In the genomic region with DNA sequence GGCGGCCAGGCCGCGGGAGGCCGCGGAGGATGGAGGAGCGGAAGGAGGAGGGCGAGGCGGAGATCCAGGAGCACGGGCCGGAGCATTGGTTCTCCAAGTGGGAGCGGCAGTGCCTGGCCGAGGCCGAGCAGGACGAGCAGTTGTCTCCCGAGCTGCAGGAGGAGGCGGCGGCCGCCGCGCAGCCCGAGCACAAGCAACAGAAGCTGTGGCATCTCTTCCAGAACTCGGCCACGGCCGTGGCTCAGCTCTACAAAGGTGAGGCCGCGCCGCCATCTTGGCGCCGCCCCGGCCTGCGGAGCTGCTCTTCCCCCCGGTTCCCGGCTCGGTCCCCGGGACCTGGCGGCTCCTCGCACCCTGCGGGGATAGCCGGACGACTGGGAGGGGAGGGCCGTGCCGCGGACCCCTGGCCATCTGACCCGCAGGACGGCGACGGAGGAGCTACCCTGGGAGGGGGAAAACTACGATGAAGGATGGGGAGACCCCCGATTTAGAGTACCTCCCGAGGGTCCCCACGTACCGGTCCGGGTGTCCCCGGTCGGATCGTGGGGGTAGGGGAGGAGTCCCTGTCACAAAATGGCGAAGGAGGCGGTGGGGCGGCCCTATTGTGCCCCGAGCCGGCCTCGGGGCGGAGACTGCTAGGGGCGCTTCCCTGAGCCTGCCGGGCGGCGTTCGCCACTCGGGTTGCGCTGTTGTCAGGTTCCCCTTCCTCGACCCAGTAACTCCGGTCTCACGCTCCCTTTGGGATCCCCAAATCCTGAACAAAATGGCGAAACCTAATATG, we compare ENCODE assay signal across 8 mouse cellular contexts. TPM values are rescaled to one million over a fixed set of nuclear protein-coding genes. Genes with fewer than 3 reads are reported as not detected.
DNase-seq lines count a peak whose midpoint lies in the region; ATAC-seq lines count a peak whose summit lies in the region.

No protein-coding gene starts in this region.

- peak overlapping the region; percentile 76 for H3K4me2 ChIP-seq in intestine, embryonic 15.5 days (replicated peaks)

- H3K4me1 ChIP-seq in intestine, embryonic 15.5 days (replicated peaks) = peaks cover 5% of the 10 kb centered on the region
- H3K4me1 ChIP-seq in midbrain, embryonic 10.5 days = peaks cover 36% of the 10 kb centered on the region

- intact Hi-C loops in gastrocnemius, postnatal 36 days (cut with DNase I) = loop anchor here (2.0 kb wide), 1 partner anchor 34 kb away; no protein-coding TSS in a partner anchor
- intact Hi-C loops in left cerebral cortex, postnatal 4 days (cut with DNase I) = no loop called here

- ATAC-seq in intestine, embryonic 15.5 days = peak; percentile 42

- WGBS in intestine, embryonic 15.5 days = 0% methylated on average over 69 of the region's 74 CpGs
- WGBS in midbrain, embryonic 10.5 days = under 1% methylated on average over 74 of the region's 74 CpGs

- peak; percentile 76 to 79 for DNase-seq in adrenal gland, adult 18-20 months (ENCODE audit: low spot score in 2 of 2)
- peak; percentile 70 for DNase-seq in embryo, embryonic 11 days
- peak; percentile 68 to 73 for DNase-seq in gastrocnemius, postnatal 36 days
- peak; percentile 53 for DNase-seq in left cerebral cortex, postnatal 4 days
- peak; percentile 66 for DNase-seq in midbrain, embryonic 10.5 days (ENCODE audit: low spot score)
- peak; percentile 51 to 55 for DNase-seq in right cerebral cortex, postnatal 36 days (ENCODE audit: low spot score in 2 of 2)
- peak; percentile 67 to 73 for DNase-seq in urinary bladder, postnatal 4 days (ENCODE audit: low spot score in 2 of 2)

- H3K36me3 ChIP-seq in intestine, embryonic 15.5 days = no peaks in the 10 kb centered on the region; the same call in 1 of the 2 replicates
- H3K36me3 ChIP-seq in midbrain, embryonic 10.5 days = peaks cover 44% of the 10 kb centered on the region

- H3K9me3 ChIP-seq in intestine, embryonic 15.5 days = no peaks in the 10 kb centered on the region
- no peaks in the 10 kb centered on the region for H3K9me3 ChIP-seq in midbrain, embryonic 10.5 days (replicated peaks)

- H3K4me3 ChIP-seq in intestine, embryonic 15.5 days (replicated peaks) = peak overlapping the region; percentile 89
- peak overlapping the region; percentile 99 for H3K4me3 ChIP-seq in midbrain, embryonic 10.5 days

- H3K27me3 ChIP-seq in intestine, embryonic 15.5 days (replicated peaks) = no peaks in the 10 kb centered on the region
- H3K27me3 ChIP-seq in midbrain, embryonic 10.5 days (ENCODE audit: low read depth, poor library complexity, severe bottlenecking) = no peaks in the 10 kb centered on the region

- peak overlapping the region; percentile 95 for H3K27ac ChIP-seq in intestine, embryonic 15.5 days
- peak overlapping the region; percentile 99 for H3K27ac ChIP-seq in midbrain, embryonic 10.5 days (replicated peaks)

- peak overlapping the region; percentile 98 for H3K9ac ChIP-seq in intestine, embryonic 15.5 days

RNA-seq across cellular contexts. Expression of gene 1810013L24Rik, which starts 0.7 kb away (rescaled TPM):
- 10 to 100 TPM; 81.9 to 86.4 TPM for total RNA-seq in adrenal gland, adult 18-20 months (2021)
- 10 to 100 TPM; 79.2 to 94.8 TPM for total RNA-seq in gastrocnemius, postnatal 36 days (2021)
- polyA plus RNA-seq in intestine, embryonic 15.5 days (2015; fragmentation: Nextera tagmentation; extraction: Ambion mirVana) = 15.8 and 17.7 TPM in 2 replicates
- 100 to 1,000 TPM; 127 TPM for total RNA-seq in left cerebral cortex, postnatal 4 days (2021)
- 19.0 and 21.5 TPM in 2 replicates for polyA plus RNA-seq in midbrain, embryonic 10.5 days (2016; fragmentation: Nextera tagmentation; extraction: Ambion mirVana)

RNA-seq across cellular contexts. Expression of gene Usp7, which starts 38.5 kb away (rescaled TPM):
- 100 to 1,000 TPM; 109 to 126 TPM for total RNA-seq in adrenal gland, adult 18-20 months (2021)
- total RNA-seq in gastrocnemius, postnatal 36 days (2021) = 10 to 100 TPM; 48.3 to 57.0 TPM
- polyA plus RNA-seq in intestine, embryonic 15.5 days (2015; fragmentation: Nextera tagmentation; extraction: Ambion mirVana) = 22.6 and 25.5 TPM in 2 replicates
- 100 to 1,000 TPM; 184 to 190 TPM for total RNA-seq in left cerebral cortex, postnatal 4 days (2021)
- 25.0 and 28.1 TPM in 2 replicates for polyA plus RNA-seq in midbrain, embryonic 10.5 days (2016; fragmentation: Nextera tagmentation; extraction: Ambion mirVana)

Comparison
In these comparisons a context has a peak if more than half of its experiments do, and no peak if none do; other contexts are left out.
1. Peak in every context shown above with its lines: DNase-seq, ATAC-seq, H3K4me3 ChIP-seq and H3K27ac ChIP-seq.